Mouse (Mus musculus) G1E (cell line): ENCODE results near the gene Dzank1. TPM values are rescaled to one million over a fixed set of nuclear protein-coding genes. Genes with fewer than 3 reads are reported as not detected.

Experiments
- ATAC-seq: 2 replicates; pipeline ENCODE4 v1.8.0; 2016; ENCODE audit warnings: mild to moderate bottlenecking; ENCODE audit not compliant: insufficient number of reproducible peaks, poor library complexity, low FRiP score, severe bottlenecking; ENCODE audit errors: extremely low read depth
- DNase-seq: peaks from one replicate; pipeline ENCODE4 v3.0.0; 2012; ENCODE audit warnings: low spot score
- H3K27me3 ChIP-seq: 2 replicates; pipeline ENCODE4 v1.6.1; 2012; ENCODE audit warnings: mild to moderate bottlenecking, low read length, inconsistent platforms; ENCODE audit not compliant: insufficient read depth
- H3K36me3 ChIP-seq: replicated peaks from 2 replicates; pipeline ENCODE3; 2012; ENCODE audit warnings: mild to moderate bottlenecking, inconsistent platforms
- H3K4me1 ChIP-seq: 2 replicates; pipeline ENCODE4 v1.6.1; 2012; ENCODE audit warnings: low read depth, low read length, inconsistent platforms, mixed read lengths; ENCODE audit not compliant: insufficient read depth
- H3K4me3 ChIP-seq: 2 replicates; pipeline ENCODE4 v1.5.1; 2012; ENCODE audit warnings: low read depth, mild to moderate bottlenecking, inconsistent platforms, low read length, moderate library complexity, mixed read lengths
- H3K9me3 ChIP-seq: replicated peaks from 2 replicates; pipeline ENCODE4 v1.6.1; 2012; ENCODE audit warnings: inconsistent platforms
- CTCF ChIP-seq: IDR thresholded peaks from 2 replicates; pipeline ENCODE4 v1.5.1; 2012; ENCODE audit warnings: low read depth, low read length, inconsistent platforms, mixed read lengths
- GATA1 ChIP-seq: IDR thresholded peaks from 2 replicates; pipeline ENCODE4 v1.6.1; 2012; ENCODE audit warnings: borderline replicate concordance, low read length, inconsistent platforms, mixed read lengths
- GATA2 ChIP-seq: IDR thresholded peaks from 2 replicates; pipeline ENCODE4 v1.6.1; 2012; ENCODE audit warnings: low read depth, low read length, inconsistent platforms, borderline replicate concordance
- POLR2AphosphoS5 ChIP-seq: IDR thresholded peaks from 2 replicates; pipeline ENCODE4 v1.6.1; 2012; ENCODE audit warnings: low read depth, low read length, inconsistent platforms; ENCODE audit not compliant: insufficient replicate concordance
- TAL1 ChIP-seq: conservative IDR thresholded peaks from 2 replicates; pipeline ENCODE4 v1.6.1; 2012; ENCODE audit warnings: low read depth, low read length, inconsistent platforms, mixed read lengths
- polyA plus RNA-seq: library from polyadenylated mRNA; stranded (reverse); fragments of >175 nt; gene quantifications from 2 replicates; pipeline ENCODE4 v1.2.3, GENCODE M21; 2012
- total RNA-seq, 2 experiments: library from RNA; stranded (forward) in 1 of 2; stranded (reverse) in 1 of 2; fragments of 200-1000 nt in 1 of 2; fragments of >200 nt in 1 of 2; fragmentation: Nextera tagmentation in 1 of 2; gene quantifications; 2 replicates each; pipeline ENCODE4 v1.2.3; 2014 to 2017

The Dzank1 gene
- total and polyA plus RNA-seq, 3 experiments = 0.02 to 0.53 (median 0.22) TPM

DNA sequence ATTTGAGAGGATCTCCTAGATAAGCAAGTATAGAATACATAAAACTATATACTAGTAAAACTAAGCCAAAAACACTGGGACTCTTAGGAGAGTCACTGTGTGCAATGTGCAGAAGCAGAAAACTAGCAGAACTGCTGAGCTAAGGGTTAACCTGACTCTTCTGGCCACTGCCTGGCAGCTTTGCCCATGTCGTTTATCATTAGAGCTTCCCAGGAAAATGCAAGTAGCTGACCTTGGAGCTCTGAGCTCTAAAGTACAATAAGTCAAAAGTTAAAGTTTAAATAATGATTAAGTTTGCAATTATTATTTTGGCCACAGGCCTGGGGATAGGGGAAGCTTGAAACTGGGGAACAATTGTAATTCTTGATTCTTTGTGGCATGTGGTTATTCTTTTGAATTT, 18.3 kb upstream of the Dzank1 start:
- ATAC-seq (no peak), DNase-seq (no peak)
- TF ChIP-seq GATA1 (no peak), CTCF (no peak), POLR2AphosphoS5 (no peak), GATA2 (no peak)
- Histone ChIP-seq H3K36me3 (peaks cover 54% of the 10 kb centered on the region), H3K27me3 (no peaks in the 10 kb centered on the region), H3K4me1 (no peaks in the 10 kb centered on the region; the same call in 1 of the 2 replicates), H3K4me3 (no peak overlapping the region), H3K9me3 (no peaks in the 10 kb centered on the region)

GRCm38 (mm10) chr2:144545061-144545460, 17.8 kb upstream of the Dzank1 start:
- ATAC-seq (no peak), DNase-seq (no peak)
- Histone ChIP-seq H3K36me3 (peaks cover 58% of the 10 kb centered on the region), H3K9me3 (no peaks in the 10 kb centered on the region), H3K4me3 (no peak overlapping the region), H3K27me3 (no peaks in the 10 kb centered on the region), H3K4me1 (no peaks in the 10 kb centered on the region; the same call in 1 of the 2 replicates)
- TF ChIP-seq GATA2 (no peak), CTCF (no peak), POLR2AphosphoS5 (no peak), TAL1 (no peak), GATA1 (no peak)

DNA sequence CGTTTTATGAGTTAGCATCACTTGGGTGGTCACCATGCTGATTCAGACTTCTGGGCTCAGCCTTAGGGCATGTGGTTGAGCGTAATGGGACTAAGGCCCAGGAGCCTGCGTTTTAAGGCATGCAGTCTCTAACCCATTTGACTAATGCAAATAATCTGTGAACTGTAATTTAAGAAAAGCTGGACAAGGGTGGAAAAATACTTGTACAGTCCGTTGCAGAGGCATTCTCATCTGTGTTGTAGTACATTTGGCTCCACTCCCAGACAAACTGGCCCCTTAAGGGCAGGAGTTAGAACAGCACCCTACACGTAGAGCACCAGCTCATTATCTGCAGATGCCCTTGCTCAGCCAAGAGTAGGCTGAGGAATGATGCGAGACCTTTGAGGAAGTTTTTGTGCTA, 17.4 kb upstream of the Dzank1 start:
- H3K9me3 ChIP-seq = no peaks in the 10 kb centered on the region
- TF ChIP-seq TAL1 (no peak), POLR2AphosphoS5 (no peak), GATA1 (no peak), GATA2 (no peak), CTCF (no peak)
- no peak for DNase-seq
- no peak for ATAC-seq
- H3K4me3 ChIP-seq = no peak overlapping the region
- H3K27me3 ChIP-seq = no peaks in the 10 kb centered on the region
- no peaks in the 10 kb centered on the region; the same call in 1 of the 2 replicates for H3K4me1 ChIP-seq
- H3K36me3 ChIP-seq = peaks cover 62% of the 10 kb centered on the region

GRCm38 (mm10) chr2:144543670-144544069, 16.5 kb upstream of the Dzank1 start:
- TF ChIP-seq CTCF = no peak
- no peak for TF ChIP-seq GATA1
- no peak for TF ChIP-seq TAL1
- no peak for TF ChIP-seq POLR2AphosphoS5
- TF ChIP-seq GATA2 = no peak
- no peaks in the 10 kb centered on the region for H3K4me1 ChIP-seq
- ATAC-seq (no peak), DNase-seq (no peak)
- no peak overlapping the region for H3K4me3 ChIP-seq
- H3K9me3 ChIP-seq = no peaks in the 10 kb centered on the region
- no peaks in the 10 kb centered on the region for H3K27me3 ChIP-seq
- H3K36me3 ChIP-seq = peaks cover 72% of the 10 kb centered on the region

- peaks cover 75% of the 10 kb centered on the region for H3K36me3 ChIP-seq
- ATAC-seq = no peak
- H3K4me1 ChIP-seq = no peaks in the 10 kb centered on the region
- no peaks in the 10 kb centered on the region for H3K27me3 ChIP-seq
- peaks cover 8% of the 10 kb centered on the region for H3K9me3 ChIP-seq
- DNase-seq = no peak
- H3K4me3 ChIP-seq = no peak overlapping the region
- no peak for TF ChIP-seq GATA1
- no peak for TF ChIP-seq GATA2
- TF ChIP-seq POLR2AphosphoS5 = no peak
- TF ChIP-seq CTCF = no peak
- no peak for TF ChIP-seq TAL1
These were observed 14.0 kb upstream of the Dzank1 start for GRCm38 (mm10) chr2:144541246-144541645.

DNA sequence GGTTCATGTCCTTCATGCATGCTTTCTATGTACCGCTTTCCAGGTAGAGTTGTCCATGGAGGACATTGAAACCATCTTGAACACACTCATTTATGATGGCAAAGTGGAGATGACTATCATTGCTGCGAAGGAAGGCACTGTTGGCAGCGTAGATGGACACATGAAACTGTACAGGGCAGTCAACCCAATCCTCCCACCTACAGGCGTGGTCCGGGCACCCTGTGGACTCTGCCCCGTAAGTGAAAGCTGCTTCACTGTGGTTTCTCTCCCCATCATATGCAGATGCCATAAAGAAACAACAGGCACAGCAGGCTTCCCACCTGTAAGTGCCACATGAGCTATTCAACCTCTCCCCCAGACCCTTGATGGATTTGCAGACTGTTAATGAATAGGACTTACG, 9.9 kb upstream of the Dzank1 start:
- ATAC-seq (no peak), DNase-seq (no peak)
- Histone ChIP-seq H3K9me3 (peaks cover 22% of the 10 kb centered on the region), H3K36me3 (peaks cover 86% of the 10 kb centered on the region), H3K4me3 (no peak overlapping the region), H3K27me3 (no peaks in the 10 kb centered on the region), H3K4me1 (no peaks in the 10 kb centered on the region)
- TF ChIP-seq GATA1 (no peak), TAL1 (no peak), POLR2AphosphoS5 (no peak), GATA2 (no peak), CTCF (no peak)

- peak overlapping the region; percentile 93 for H3K4me3 ChIP-seq
- H3K9me3 ChIP-seq = no peaks in the 10 kb centered on the region
- ATAC-seq (no peak), DNase-seq (no peak)
- peaks cover 11% of the 10 kb centered on the region for H3K27me3 ChIP-seq
- peaks cover 32% of the 10 kb centered on the region for H3K36me3 ChIP-seq
- H3K4me1 ChIP-seq = peaks cover 29% of the 10 kb centered on the region
- TF ChIP-seq POLR2AphosphoS5 (no peak), CTCF (no peak), TAL1 (no peak), GATA2 (no peak), GATA1 (no peak)
These were observed 584 bp upstream of the Dzank1 start for GRCm38 (mm10) chr2:144527821-144528174.
